Mouse (Mus musculus): Measurements from ENCODE around the gene Ibtk. TPM values are rescaled to one million over a fixed set of nuclear protein-coding genes. Genes with fewer than 3 reads are reported as not detected.

Ibtk gene
- polyA plus RNA-seq, 1 experiment from 2014 or later, result 42.9 TPM

Other genes with a start within 250 kb of the Ibtk start
- gene Tpbg, start 93.0 kb upstream of the Ibtk start, polyA plus RNA-seq (2016; fragmentation: Nextera tagmentation; extraction: Ambion mirVana), result 39.6 and 54.0 TPM in 2 replicates

Data from midbrain, embryonic 12.5 days (tissue).